Mouse (Mus musculus) brain, embryonic 14.5 days (tissue): ENCODE data around the gene Ttc41.
"Not testable (repeated sequence)": the region's sequence is repeated elsewhere in the genome, so short reads cannot be mapped to it uniquely, and the experiment has no call there.

Experiments
- CTCF ChIP-seq: fragments of 200-500 bp; IDR thresholded peaks from 2 replicates; pipeline ENCODE4 v1.5.1; 2012; ENCODE audit warnings: inconsistent platforms, mild to moderate bottlenecking, moderate library complexity, borderline replicate concordance; ENCODE audit not compliant: insufficient read depth, insufficient read length; ENCODE audit errors: extremely low read depth
- POLR2A ChIP-seq: fragments of 200-500 bp; IDR thresholded peaks from 2 replicates; pipeline ENCODE4 v1.6.1; 2012; ENCODE audit warnings: mild to moderate bottlenecking, inconsistent platforms, borderline replicate concordance; ENCODE audit not compliant: poor library complexity, insufficient read depth, insufficient read length, severe bottlenecking; ENCODE audit errors: extremely low read depth

DNA sequence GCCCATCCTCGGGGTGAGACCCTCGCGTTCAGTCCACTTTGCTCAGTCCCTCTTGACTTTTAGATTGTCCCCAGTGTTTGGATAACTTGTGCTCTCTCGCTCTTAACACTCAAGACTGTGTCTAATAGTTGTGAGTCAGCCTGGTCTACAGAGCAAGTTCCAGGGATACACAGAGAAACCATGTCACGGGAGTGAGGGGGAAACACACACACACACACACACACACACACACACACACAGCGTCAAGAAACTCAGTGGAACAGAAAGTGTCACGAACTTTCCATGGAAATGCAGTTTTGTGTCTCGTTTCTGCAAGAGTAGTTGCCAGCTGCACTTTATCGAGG lies 19.6 kb upstream of the Ttc41 start:
- TF ChIP-seq CTCF, POLR2A: not testable (repeated sequence)
